Mouse (Mus musculus) spleen, adult 2 months (tissue): Measurements from ENCODE around the gene Plch2.

Source experiments
- CTCF ChIP-seq: fragments of 200-500 bp; IDR thresholded peaks from 2 replicates; pipeline ENCODE4 v1.5.1; 2011; ENCODE audit warnings: mild to moderate bottlenecking, inconsistent platforms; ENCODE audit not compliant: insufficient read depth, insufficient read length, insufficient replicate concordance; ENCODE audit errors: extremely low read depth
- POLR2A ChIP-seq: fragments of 200-500 bp; IDR thresholded peaks from 2 replicates; pipeline ENCODE4 v1.6.1; 2011; ENCODE audit warnings: low read depth, low read length, inconsistent platforms

DNA sequence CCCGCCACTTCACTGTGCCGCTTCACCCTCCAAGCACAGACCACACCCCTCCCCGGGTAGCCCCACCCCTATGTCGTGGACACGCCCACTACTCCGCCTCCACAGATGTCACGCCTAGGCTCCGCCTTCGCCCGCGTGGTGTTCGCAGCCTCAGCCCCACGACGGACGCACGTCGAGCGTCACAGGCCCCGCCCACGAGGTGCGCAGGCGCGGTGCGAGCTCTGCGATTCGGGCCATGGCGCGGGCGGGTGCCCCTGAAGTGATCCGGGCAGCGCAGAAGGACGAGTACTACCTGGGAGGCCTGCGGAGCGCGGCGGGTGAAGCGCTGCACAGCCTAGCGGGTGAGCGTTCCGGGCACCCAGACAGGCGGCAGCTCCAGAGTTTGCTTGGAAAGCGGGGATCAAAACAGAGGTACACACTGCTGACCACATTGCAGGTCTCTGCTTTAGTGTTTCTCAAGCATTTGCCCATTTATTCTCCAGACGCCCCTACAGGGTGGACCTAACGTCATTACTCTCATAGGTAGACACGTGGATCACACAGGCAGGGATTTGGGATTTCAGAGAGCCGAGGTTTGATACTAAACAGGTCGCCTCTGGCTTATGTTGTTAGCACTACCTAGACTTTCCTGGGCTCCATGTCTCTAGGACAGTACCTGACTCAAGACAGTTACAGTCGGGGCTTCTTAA is 10.4 kb upstream of the Plch2 start, which contains the start of gene Pex10:
- TF ChIP-seq CTCF (no peak), POLR2A (peak; percentile 69)
